34 mouse cellular contexts compared by ENCODE assay signal in genomic region chr5:144077541-144077940, GRCm38 (mm10). TPM values are rescaled to one million over a fixed set of nuclear protein-coding genes. Genes with fewer than 3 reads are reported as not detected.
A peak's percentile ranks its signal among the peaks of the same experiment; 100 is the strongest.
DNase-seq lines count a peak whose midpoint lies in the region; TF ChIP-seq lines count a peak whose summit lies in the region.
"Had no signal": no experiment of that assay in that cellular context is flagged by ENCODE, and none has a peak within 500 bp of the region (broad histone marks: within the 10 kb centered on the region; RNA-seq: fewer than 3 reads in every experiment).

No protein-coding gene starts in this region.

- peak overlapping the region; percentile 33; the same call in 1 of the 2 replicates for H3K27ac ChIP-seq in cortical plate, adult 2 months (ENCODE audit: insufficient read depth, low read length)
- H3K27ac ChIP-seq: embryonic facial prominence, embryonic 13.5 days; forebrain, embryonic 10.5 days; heart, embryonic 13.5 days; hindbrain, embryonic 10.5 days; hindbrain, embryonic 15.5 days; liver, embryonic 12.5 days; neural tube, embryonic 12.5 days had no signal

- TF ChIP-seq POLR2A in cortical plate, adult 2 months (IDR thresholded peaks at IDR 0.05; ENCODE audit: extremely low read depth, insufficient read depth, low read length), result no peak

- H3K4me1 ChIP-seq in cortical plate, adult 2 months (ENCODE audit: control insufficient read depth, insufficient read depth, low read length), result peaks cover 11% of the 10 kb centered on the region
- H3K4me1 ChIP-seq: embryonic facial prominence, embryonic 13.5 days; forebrain, embryonic 10.5 days; heart, embryonic 13.5 days; hindbrain, embryonic 10.5 days; hindbrain, embryonic 15.5 days; liver, embryonic 12.5 days; neural tube, embryonic 12.5 days had no signal

- H3K4me3 ChIP-seq in cortical plate, adult 2 months (ENCODE audit: insufficient read depth, low read length), result no peak overlapping the region
- H3K4me3 ChIP-seq: embryonic facial prominence, embryonic 13.5 days; forebrain, embryonic 10.5 days; heart, embryonic 13.5 days; hindbrain, embryonic 10.5 days; hindbrain, embryonic 15.5 days; liver, embryonic 12.5 days; myocyte; neural tube, embryonic 12.5 days had no signal

- intact Hi-C loops in left cerebral cortex, postnatal 10 days (cut with DNase I), result no loop called here
- intact Hi-C loops in heart, postnatal 14 days (cut with DNase I), result no loop called here

- TF ChIP-seq CTCF in cortical plate, adult 2 months (IDR thresholded peaks at IDR 0.05; ENCODE audit: extremely low read depth, insufficient read depth, low read length), result no peak

- DNase-seq in frontal cortex, adult 2 months (ENCODE audit: extremely low spot score in 1 of 2, low spot score in 1 of 2), result peak; percentile 52 to 70
- DNase-seq in frontal cortex, postnatal 10 days (ENCODE audit: low spot score in 2 of 2), result no peak
- DNase-seq in left cerebral cortex, adult 9 months (ENCODE audit: low spot score in 2 of 2), result peak; percentile 49 to 52
- DNase-seq in left cerebral cortex, postnatal 10 days (ENCODE audit: extremely low spot score in 1 of 2, low spot score in 2 of 2), result no peak
- peak; percentile 87 for DNase-seq in telencephalon, adult 2 months (ENCODE audit: low read depth, low spot score)
- DNase-seq in heart, postnatal 14 days, result no peak
- DNase-seq: adrenal gland, postnatal 14 days; cerebellum, adult 11-12 months; cerebellum, adult 9-11 months; gastrocnemius, postnatal 10 days; heart, postnatal 10 days; kidney, adult 11 months; kidney, postnatal 14 days; liver, postnatal 0 days; lung, postnatal 36 days; thymus, postnatal 25 days had no signal

RNA-seq across cellular contexts. Expression of gene Lmtk2, which starts 22.7 kb away (rescaled TPM):
- 57.8 and 60.6 TPM in 2 replicates for polyA plus RNA-seq in frontal cortex, adult 2 months (2012; rRNA removed)
- total RNA-seq in left cerebral cortex, postnatal 10 days (2021), result 100 to 1,000 TPM; 120 to 129 TPM
- 68.2 and 69.3 TPM in 2 replicates for polyA plus RNA-seq in cortical plate, adult 2 months (2012; rRNA removed)
- total RNA-seq in heart, postnatal 14 days (2021), result 10 to 100 TPM; 21.9 to 22.6 TPM

RNA-seq across cellular contexts. Expression of gene Ocm, which starts 51.1 kb away (rescaled TPM):
- polyA plus RNA-seq in frontal cortex, adult 2 months (2012; rRNA removed), result 1.1 and 1.8 TPM in 2 replicates
- total RNA-seq in left cerebral cortex, postnatal 10 days (2021), result 1 to 10 TPM; 2.3 TPM
- polyA plus RNA-seq in cortical plate, adult 2 months (2012; rRNA removed), result 1.8 TPM in 2 replicates
- not detected for total RNA-seq in heart, postnatal 14 days (2021)
- total RNA-seq: adrenal gland, postnatal 14 days; gastrocnemius, postnatal 10 days; heart, adult 8-10 months; heart, postnatal 10 days; megakaryocyte, adult 5-6 weeks; MEL; midbrain, postnatal 0 days had no signal
- polyA plus RNA-seq: embryonic facial prominence, embryonic 13.5 days; forebrain, embryonic 10.5 days; forebrain, embryonic 16.5 days; gonadal fat pad, adult 2 months; heart, embryonic 13.5 days; hindbrain, embryonic 10.5 days; hindbrain, embryonic 15.5 days; inflammation-experienced regulatory T-cells, adult 6 months; limb, embryonic 14.5 days; liver, embryonic 12.5 days; liver, postnatal 0 days; midbrain, embryonic 11.5 days; myocyte had no signal

Comparison
In these comparisons a context has a peak if more than half of its experiments do, and no peak if none do; other contexts are left out.
1. DNase-seq: peak in frontal cortex, adult 2 months (2 of 2), left cerebral cortex, adult 9 months (2 of 2) and telencephalon, adult 2 months (single experiment); none in frontal cortex, postnatal 10 days (0 of 2), left cerebral cortex, postnatal 10 days (0 of 2) and heart, postnatal 14 days (0 of 2).
2. RNA of gene Lmtk2, which starts 22.7 kb away (total RNA-seq): 120 to 129 TPM in left cerebral cortex, postnatal 10 days; 21.9 to 22.6 TPM in heart, postnatal 14 days; every median in the first group is over 4 times any median in the second.